Mouse (Mus musculus) midbrain, embryonic 11.5 days (tissue): ENCODE measurements around the gene Fap. TPM values are rescaled to one million over a fixed set of nuclear protein-coding genes. Genes with fewer than 3 reads are reported as not detected.

ENCODE experiments used
- ATAC-seq: fragments of 200-750 bp; cut with Nextera tagmentation; 2 replicates; pipeline ENCODE4 v1.8.0; 2017; ENCODE audit warnings: moderate TSS enrichment, moderate library complexity; ENCODE audit not compliant: low FRiP score
- DNase-seq: peaks from one replicate; pipeline ENCODE4 v3.0.0; 2015; ENCODE audit warnings: low spot score; ENCODE audit errors: missing footprints
- H3K27ac ChIP-seq: fragments of 300-500 bp; sonication (generic); 2 replicates; pipeline ENCODE4 v1.5.1; 2014; ENCODE audit warnings: low read depth, low read length
- H3K27me3 ChIP-seq: fragments of 300-500 bp; sonication (generic); 2 replicates; pipeline ENCODE4 v1.6.1; 2014; ENCODE audit warnings: mild to moderate bottlenecking, low read length, moderate library complexity, mixed read lengths; ENCODE audit not compliant: control insufficient read depth, insufficient read depth
- H3K36me3 ChIP-seq: fragments of 300-500 bp; sonication (generic); 2 replicates; pipeline ENCODE4 v1.6.1; 2014; ENCODE audit warnings: mild to moderate bottlenecking, low read length, moderate library complexity, mixed read lengths; ENCODE audit not compliant: control insufficient read depth, insufficient read depth
- H3K4me1 ChIP-seq: fragments of 300-500 bp; sonication (generic); 2 replicates; pipeline ENCODE4 v1.6.1; 2014; ENCODE audit warnings: low read length; ENCODE audit not compliant: control insufficient read depth, insufficient read depth
- H3K4me2 ChIP-seq: fragments of 300-500 bp; sonication (generic); 2 replicates; pipeline ENCODE4 v1.6.1; 2014; ENCODE audit warnings: mild to moderate bottlenecking, moderate library complexity
- H3K4me3 ChIP-seq: fragments of 300-500 bp; sonication (generic); 2 replicates; pipeline ENCODE4 v1.5.1; 2014; ENCODE audit warnings: low read depth, low read length
- H3K9ac ChIP-seq: fragments of 300-500 bp; sonication (generic); 2 replicates; pipeline ENCODE4 v1.6.1; 2014; ENCODE audit warnings: low read length
- H3K9me3 ChIP-seq: fragments of 300-500 bp; sonication (generic); 2 replicates; pipeline ENCODE4 v1.6.1; 2016; ENCODE audit warnings: low read length; ENCODE audit not compliant: control insufficient read depth
- WGBS: fragments of 180-500 bp; shearing (Covaris S2); extraction: QIAGEN DNeasy Blood & Tissue Kit; methylation state at CpG from one replicate; pipeline ENCODE4 v1.1.7; 2014; 5-methylcytosine and 5-hydroxymethylcytosine counted together
- polyA plus RNA-seq: library from polyadenylated mRNA; unstranded; fragments of >200 nt; fragmentation: Nextera tagmentation; extraction: Ambion mirVana; gene quantifications from 2 replicates; pipeline ENCODE4 v1.2.1, GENCODE M21; 2014

Fap gene
- polyA plus RNA-seq, 1 experiment from 2014 or later, result 1.6 TPM

DNA sequence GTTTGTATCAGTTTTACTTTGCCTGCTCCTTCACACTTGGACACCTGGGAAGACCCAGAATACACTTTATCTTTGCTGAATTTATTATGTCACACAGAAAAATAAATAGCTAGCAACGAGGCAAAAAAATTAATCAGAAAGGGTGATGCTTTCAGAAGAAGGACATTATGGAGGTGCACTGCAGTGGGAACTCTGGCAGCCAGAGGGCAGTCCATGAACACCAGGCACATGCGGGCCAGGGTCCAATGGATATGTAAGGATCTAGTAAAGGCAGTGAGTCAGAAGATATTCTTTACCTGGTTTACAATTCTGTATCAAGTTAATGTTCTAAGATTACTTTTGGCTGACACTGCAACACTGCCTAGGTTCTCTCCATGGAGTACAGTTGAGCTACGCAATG lies 24.2 kb downstream of the Fap start:
- ATAC-seq (no peak), DNase-seq (no peak)
- no peaks in the 10 kb centered on the region for H3K27me3 ChIP-seq
- H3K27ac ChIP-seq, result no peak overlapping the region
- H3K4me3 ChIP-seq, result no peak overlapping the region
- no peaks in the 10 kb centered on the region for H3K4me1 ChIP-seq
- WGBS, result 90% methylated on average over 3 of the region's 3 CpGs
- H3K9ac ChIP-seq, result no peak overlapping the region
- no peak overlapping the region for H3K4me2 ChIP-seq
- no peaks in the 10 kb centered on the region for H3K36me3 ChIP-seq
- H3K9me3 ChIP-seq, result no peaks in the 10 kb centered on the region

DNA sequence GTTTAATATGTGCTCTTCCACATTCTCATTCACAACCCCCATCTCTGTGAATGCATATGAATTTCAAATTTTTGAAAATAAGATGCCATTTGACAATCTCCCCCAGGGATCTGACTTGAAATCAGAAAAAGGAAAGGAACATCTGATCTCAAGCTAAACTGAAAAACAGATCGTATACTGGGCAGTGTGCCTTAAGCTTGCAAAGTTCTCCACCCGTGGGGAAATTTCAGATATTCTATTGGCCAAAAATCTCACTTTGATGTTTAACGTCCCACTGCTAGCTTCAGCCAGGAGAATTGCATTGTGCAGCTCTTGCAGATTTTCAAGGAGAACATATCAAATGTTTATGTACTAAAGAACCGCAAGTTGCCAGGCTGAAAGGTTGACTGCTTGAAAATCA lies 24.7 kb downstream of the Fap start:
- H3K4me3 ChIP-seq, result no peak overlapping the region
- no peaks in the 10 kb centered on the region for H3K9me3 ChIP-seq
- H3K27me3 ChIP-seq, result no peaks in the 10 kb centered on the region
- H3K4me1 ChIP-seq, result no peaks in the 10 kb centered on the region
- ATAC-seq (no peak), DNase-seq (no peak)
- 83% methylated on average over 4 of the region's 4 CpGs for WGBS
- H3K36me3 ChIP-seq, result no peaks in the 10 kb centered on the region
- H3K4me2 ChIP-seq, result no peak overlapping the region
- H3K9ac ChIP-seq, result no peak overlapping the region
- no peak overlapping the region for H3K27ac ChIP-seq

DNA sequence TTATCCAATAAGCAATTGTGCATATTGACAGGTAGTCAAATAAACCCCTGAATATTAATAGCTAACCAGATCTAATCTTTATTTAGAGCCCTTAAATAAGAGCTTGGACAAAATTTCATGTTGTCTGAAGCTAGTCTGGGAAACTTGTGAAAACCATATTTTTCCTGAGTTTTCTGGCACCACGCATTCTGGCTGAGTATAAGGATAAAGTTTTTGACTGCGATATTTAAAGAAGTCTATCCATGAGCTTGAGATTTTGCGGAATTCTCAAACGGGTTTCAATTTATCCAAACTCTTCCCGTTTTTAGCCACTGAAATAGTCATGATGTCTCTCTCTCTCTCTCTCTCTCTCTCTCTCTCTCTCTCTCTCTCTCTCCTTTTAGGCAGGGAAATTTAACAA lies 25.8 kb downstream of the Fap start:
- H3K27ac ChIP-seq, result no peak overlapping the region
- 92% methylated on average over 5 of the region's 5 CpGs for WGBS
- H3K4me1 ChIP-seq, result no peaks in the 10 kb centered on the region
- H3K4me3 ChIP-seq, result no peak overlapping the region
- no peaks in the 10 kb centered on the region for H3K27me3 ChIP-seq
- no peaks in the 10 kb centered on the region for H3K36me3 ChIP-seq
- no peak overlapping the region for H3K4me2 ChIP-seq
- DNase-seq (no peak), ATAC-seq (no peak)
- no peaks in the 10 kb centered on the region for H3K9me3 ChIP-seq
- H3K9ac ChIP-seq, result no peak overlapping the region

DNA sequence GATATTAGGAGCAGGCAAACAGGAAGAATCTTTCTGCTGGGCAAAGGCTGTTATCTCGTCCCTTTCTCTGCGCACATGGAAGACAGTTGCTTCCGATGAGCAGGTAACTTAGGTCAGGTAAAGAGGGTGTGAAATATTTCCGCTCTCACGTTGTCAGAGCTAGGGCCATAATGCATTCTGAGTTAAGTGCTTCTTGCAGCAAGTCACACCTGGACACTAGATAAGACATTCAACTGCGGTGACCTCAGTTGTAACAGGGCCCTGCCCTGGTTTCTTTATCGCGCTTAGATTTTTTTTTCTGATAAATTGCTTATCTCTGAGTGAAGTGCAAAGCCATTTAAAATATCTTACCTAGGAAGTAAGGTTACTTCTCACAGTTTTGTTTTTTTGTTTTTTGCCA lies 38.4 kb downstream of the Fap start:
- Histone ChIP-seq H3K27me3 (no peaks in the 10 kb centered on the region), H3K4me3 (no peak overlapping the region), H3K4me1 (no peaks in the 10 kb centered on the region), H3K36me3 (no peaks in the 10 kb centered on the region), H3K9me3 (no peaks in the 10 kb centered on the region), H3K27ac (no peak overlapping the region), H3K9ac (no peak overlapping the region), H3K4me2 (no peak overlapping the region)
- ATAC-seq (no peak), DNase-seq (no peak)
- 93% methylated on average over 8 of the region's 8 CpGs for WGBS

DNA sequence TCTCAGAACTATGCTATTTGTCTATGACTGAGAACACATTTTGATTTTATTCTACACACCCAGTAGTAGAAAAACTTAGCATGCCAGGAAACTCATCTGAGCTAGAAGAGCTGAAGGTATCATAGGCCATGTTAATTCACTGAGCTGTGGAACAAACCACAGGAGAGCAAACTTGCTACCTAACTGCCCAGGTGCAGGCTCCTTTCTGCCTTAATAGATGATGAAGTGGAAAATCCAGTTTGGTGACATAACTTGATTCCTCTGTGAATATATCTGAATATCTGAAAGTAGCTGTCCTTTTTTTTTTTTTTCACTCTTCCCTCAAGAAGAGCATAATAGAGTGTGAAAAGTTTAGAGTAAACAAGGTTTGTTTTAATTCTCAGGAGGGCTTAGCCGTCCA lies 42.8 kb downstream of the Fap start:
- no peak overlapping the region for H3K4me3 ChIP-seq
- no peak overlapping the region for H3K9ac ChIP-seq
- no peak overlapping the region for H3K4me2 ChIP-seq
- no peaks in the 10 kb centered on the region for H3K36me3 ChIP-seq
- H3K9me3 ChIP-seq, result no peaks in the 10 kb centered on the region
- H3K4me1 ChIP-seq, result no peaks in the 10 kb centered on the region
- 83% methylated on average over 1 of the region's 1 CpGs for WGBS
- H3K27me3 ChIP-seq, result no peaks in the 10 kb centered on the region
- DNase-seq, result no peak
- no peak overlapping the region for H3K27ac ChIP-seq
- ATAC-seq, result no peak

DNA sequence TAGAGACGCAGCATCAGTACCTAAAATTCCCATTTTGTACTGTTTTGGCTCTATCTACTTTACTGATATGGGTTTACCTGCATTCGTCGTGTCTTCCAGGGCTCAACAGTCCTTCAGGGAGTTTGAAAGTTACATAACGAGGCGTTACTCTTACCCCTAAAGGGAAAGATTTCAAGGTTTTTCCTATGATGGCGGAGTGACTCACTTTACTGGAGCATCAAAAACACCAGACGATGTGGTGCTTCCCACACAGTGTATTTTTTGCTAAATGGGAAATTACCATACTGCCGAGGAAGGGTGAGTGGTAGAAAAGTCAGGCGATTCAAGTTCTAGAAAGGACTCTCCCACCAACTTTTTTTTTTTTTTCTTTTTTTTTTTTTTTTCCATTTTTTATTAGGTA lies 47.5 kb downstream of the Fap start:
- no peaks in the 10 kb centered on the region for H3K27me3 ChIP-seq
- H3K4me2 ChIP-seq, result no peak overlapping the region
- ATAC-seq (no peak), DNase-seq (no peak)
- no peaks in the 10 kb centered on the region for H3K36me3 ChIP-seq
- H3K27ac ChIP-seq, result no peak overlapping the region
- no peaks in the 10 kb centered on the region for H3K9me3 ChIP-seq
- H3K9ac ChIP-seq, result no peak overlapping the region
- no peaks in the 10 kb centered on the region for H3K4me1 ChIP-seq
- no peak overlapping the region for H3K4me3 ChIP-seq
- WGBS, result 95% methylated on average over 9 of the region's 9 CpGs

DNA sequence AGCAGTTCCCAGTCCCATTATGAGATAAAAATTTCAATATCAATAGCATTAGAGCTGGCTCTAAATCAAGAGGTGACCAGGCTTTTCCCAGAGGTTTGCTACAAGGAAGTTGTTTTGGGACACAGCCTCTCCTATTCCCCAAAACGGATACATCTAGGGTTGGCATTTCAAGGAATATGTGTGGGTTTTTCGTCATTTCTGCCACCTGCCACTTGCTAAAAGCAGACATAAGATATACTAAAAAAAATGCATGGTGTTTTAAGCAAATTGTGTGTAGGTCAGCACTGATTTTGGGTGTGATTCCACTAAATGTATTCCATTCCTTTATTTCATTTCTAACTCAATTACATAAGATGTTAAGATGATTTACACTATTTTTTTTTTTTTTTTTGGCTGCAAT lies 56.1 kb downstream of the Fap start:
- 76% methylated on average over 2 of the region's 2 CpGs for WGBS
- H3K4me3 ChIP-seq, result no peak overlapping the region
- no peaks in the 10 kb centered on the region for H3K36me3 ChIP-seq
- H3K9me3 ChIP-seq, result no peaks in the 10 kb centered on the region
- H3K4me2 ChIP-seq, result no peak overlapping the region
- H3K9ac ChIP-seq, result no peak overlapping the region
- DNase-seq (no peak), ATAC-seq (no peak)
- no peaks in the 10 kb centered on the region for H3K27me3 ChIP-seq
- H3K27ac ChIP-seq, result no peak overlapping the region
- no peaks in the 10 kb centered on the region for H3K4me1 ChIP-seq

DNA sequence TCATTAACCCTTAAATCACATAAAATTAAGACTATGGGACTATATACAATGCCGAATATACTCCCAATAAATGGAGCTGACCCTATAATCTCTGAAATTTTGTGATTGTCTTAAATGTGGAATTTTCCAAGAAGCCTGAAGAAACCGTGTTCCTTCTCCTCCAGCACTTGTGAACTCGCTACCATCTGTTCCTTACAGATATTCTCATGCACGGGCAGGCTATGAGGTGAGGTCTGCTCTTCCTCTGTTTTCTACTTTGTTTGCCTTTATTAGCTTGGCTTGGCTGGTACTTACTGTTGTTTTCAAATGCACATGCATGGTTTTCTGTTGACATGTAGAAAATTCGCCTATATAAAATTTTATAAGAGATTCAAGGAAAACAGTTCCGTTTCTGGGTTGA lies 59.4 kb downstream of the Fap start:
- ATAC-seq, result no peak
- no peak overlapping the region for H3K9ac ChIP-seq
- H3K9me3 ChIP-seq, result no peaks in the 10 kb centered on the region
- H3K4me2 ChIP-seq, result no peak overlapping the region
- H3K27ac ChIP-seq, result no peak overlapping the region
- no peak for DNase-seq
- H3K36me3 ChIP-seq, result no peaks in the 10 kb centered on the region
- WGBS, result 88% methylated on average over 6 of the region's 6 CpGs
- no peaks in the 10 kb centered on the region for H3K27me3 ChIP-seq
- no peak overlapping the region for H3K4me3 ChIP-seq
- no peaks in the 10 kb centered on the region for H3K4me1 ChIP-seq

DNA sequence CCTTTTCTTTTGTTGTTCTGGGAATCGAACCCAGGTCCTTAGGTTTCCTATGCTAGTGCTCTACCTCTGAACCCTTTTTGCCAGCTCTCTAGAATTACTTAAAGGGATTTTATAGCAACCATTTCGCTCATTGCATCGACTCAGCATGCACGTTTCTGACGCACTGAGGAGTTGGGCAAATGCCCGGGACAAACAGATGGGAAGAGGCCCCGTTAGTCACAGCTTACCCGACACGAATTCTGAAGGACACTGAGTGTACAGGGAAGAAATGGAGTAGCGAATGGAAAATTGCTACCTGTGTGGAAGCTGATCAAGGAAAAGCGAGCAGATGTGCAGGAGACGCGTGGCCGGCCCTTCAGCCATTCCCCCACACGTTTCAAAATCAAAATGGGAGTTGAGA lies 60.4 kb downstream of the Fap start:
- Histone ChIP-seq H3K27me3 (no peaks in the 10 kb centered on the region), H3K9ac (no peak overlapping the region), H3K27ac (no peak overlapping the region), H3K4me2 (no peak overlapping the region), H3K4me1 (no peaks in the 10 kb centered on the region), H3K9me3 (no peaks in the 10 kb centered on the region), H3K4me3 (no peak overlapping the region), H3K36me3 (no peaks in the 10 kb centered on the region)
- 92% methylated on average over 15 of the region's 15 CpGs for WGBS
- ATAC-seq (no peak), DNase-seq (no peak)

DNA sequence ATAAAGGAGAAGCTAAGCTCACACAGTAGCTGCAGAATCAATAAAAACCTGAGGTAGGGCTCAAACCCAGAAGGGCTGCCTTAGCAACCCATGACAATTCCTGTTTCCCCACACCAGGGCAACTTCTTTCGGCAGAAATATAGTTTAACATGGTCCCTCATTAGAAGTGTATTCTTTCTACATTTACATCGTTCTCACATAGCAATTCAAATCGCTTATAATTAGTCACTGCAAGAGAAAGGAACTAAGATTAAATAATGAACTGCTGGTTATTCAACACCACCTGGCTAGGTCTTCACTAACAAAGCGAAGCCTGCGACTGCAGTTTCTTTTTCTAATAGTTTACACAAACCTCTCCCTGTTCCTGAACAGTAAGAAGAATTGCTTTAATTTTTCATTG lies 66.7 kb downstream of the Fap start:
- Histone ChIP-seq H3K27ac (no peak overlapping the region), H3K27me3 (no peaks in the 10 kb centered on the region), H3K4me3 (no peak overlapping the region), H3K9ac (no peak overlapping the region), H3K36me3 (no peaks in the 10 kb centered on the region), H3K9me3 (no peaks in the 10 kb centered on the region), H3K4me1 (no peaks in the 10 kb centered on the region), H3K4me2 (no peak overlapping the region)
- DNase-seq, result no peak
- ATAC-seq, result no peak
- WGBS, result 89% methylated on average over 5 of the region's 5 CpGs
